Mouse (Mus musculus) C2C12 (cell line): ENCODE results near the gene Ctrb1. TPM values are rescaled to one million over a fixed set of nuclear protein-coding genes. Genes with fewer than 3 reads are reported as not detected.

Source experiments
- H3K27me3 ChIP-seq: one replicate; pipeline ENCODE4 v1.6.1; 2011; ENCODE audit not compliant: control insufficient read depth, insufficient read depth, insufficient read length
- H3K36me3 ChIP-seq: one replicate; pipeline ENCODE4 v1.6.1; 2011; ENCODE audit not compliant: control insufficient read depth, insufficient read depth
- H3K4me3 ChIP-seq: one replicate; pipeline ENCODE4 v1.5.1; 2011; ENCODE audit warnings: mild to moderate bottlenecking, control low read depth; ENCODE audit not compliant: poor library complexity, insufficient read depth, severe bottlenecking
- H3K79me2 ChIP-seq: one replicate; pipeline ENCODE4 v1.6.1; 2011; ENCODE audit not compliant: control insufficient read depth, insufficient read depth
- H3K79me3 ChIP-seq: one replicate; pipeline ENCODE4 v1.6.1; 2011; ENCODE audit warnings: low read depth, control low read depth
- H3ac ChIP-seq: one replicate; pipeline ENCODE3; 2011; ENCODE audit warnings: low read depth; ENCODE audit not compliant: control insufficient read depth, insufficient read length
- CEBPB ChIP-seq: IDR thresholded peaks from one replicate; pipeline ENCODE4 v1.6.1; 2011; ENCODE audit warnings: low read depth, mild to moderate bottlenecking, control low read depth, moderate library complexity
- CTCF ChIP-seq: IDR thresholded peaks from one replicate; pipeline ENCODE4 v1.5.1; 2011; ENCODE audit not compliant: control insufficient read depth, insufficient read depth, insufficient read length
- FOSL1 ChIP-seq: IDR thresholded peaks from one replicate; pipeline ENCODE4 v1.8.0; 2011; ENCODE audit warnings: mild to moderate bottlenecking, low read length; ENCODE audit not compliant: poor library complexity, insufficient read depth, severe bottlenecking
- MAX ChIP-seq: IDR thresholded peaks from one replicate; pipeline ENCODE4 v1.6.1; 2011; ENCODE audit warnings: mild to moderate bottlenecking, control low read depth
- MYOD1 ChIP-seq: IDR thresholded peaks from one replicate; pipeline ENCODE4 v1.6.1; 2011; ENCODE audit warnings: low read depth; ENCODE audit not compliant: control insufficient read depth, insufficient read length
- MYOG ChIP-seq: IDR thresholded peaks from one replicate; pipeline ENCODE4 v1.6.1; 2011; ENCODE audit not compliant: control insufficient read depth, insufficient read length; ENCODE audit errors: extremely low read depth
- USF1 ChIP-seq: IDR thresholded peaks from one replicate; pipeline ENCODE4 v1.6.1; 2011; ENCODE audit warnings: low read depth, mild to moderate bottlenecking, control low read depth, moderate library complexity
- polyA plus RNA-seq: library from polyadenylated mRNA; unstranded; fragments of >200 nt; fragmentation: generic; extraction: Trizol; gene quantifications from one replicate; pipeline ENCODE4 v1.2.1, GENCODE M21; 2012; ENCODE audit warnings: missing spikeins

Gene Ctrb1
- polyA plus RNA-seq, 1 experiment = 1.5 TPM

DNA sequence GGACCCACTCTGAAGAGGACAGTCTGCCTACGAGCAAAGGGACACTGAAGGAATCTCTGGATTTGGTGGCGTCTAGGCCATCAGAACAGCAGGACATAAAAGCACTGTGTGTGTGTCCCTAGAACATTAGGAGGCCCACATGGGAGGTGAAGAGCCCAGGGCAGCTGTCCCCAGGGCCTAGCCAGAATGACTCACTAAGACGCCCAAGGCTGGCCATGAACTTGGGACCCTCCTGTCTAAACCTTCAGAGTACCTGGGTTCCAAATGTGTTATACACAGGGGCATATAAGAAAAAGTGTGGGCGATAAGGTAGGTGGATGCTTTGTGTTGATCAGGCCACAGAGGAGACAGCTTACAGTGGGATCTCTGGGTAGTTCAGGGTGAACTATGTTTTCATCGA lies 9.9 kb upstream of the Ctrb1 start:
- H3K79me2 ChIP-seq = no peaks in the 10 kb centered on the region

GRCm38 (mm10) chr8:111700201-111700600 lies 9.4 kb upstream of the Ctrb1 start:
- Histone ChIP-seq H3K36me3 (no peaks in the 10 kb centered on the region), H3K79me2 (no peaks in the 10 kb centered on the region), H3ac (no peak overlapping the region), H3K27me3 (no peaks in the 10 kb centered on the region), H3K79me3 (no peaks in the 10 kb centered on the region), H3K4me3 (no peak overlapping the region)
- TF ChIP-seq MYOG (no peak), FOSL1 (no peak), MAX (no peak), USF1 (no peak), MYOD1 (no peak), CEBPB (no peak)

More for the DNA sequence above, 9.9 kb upstream of the Ctrb1 start:
- no peak overlapping the region for H3ac ChIP-seq
- H3K36me3 ChIP-seq = no peaks in the 10 kb centered on the region
- TF ChIP-seq MAX (no peak), CEBPB (no peak), CTCF (no peak), MYOD1 (no peak), MYOG (no peak)
- H3K4me3 ChIP-seq = no peak overlapping the region
- no peaks in the 10 kb centered on the region for H3K27me3 ChIP-seq
- H3K79me3 ChIP-seq = no peaks in the 10 kb centered on the region

DNA sequence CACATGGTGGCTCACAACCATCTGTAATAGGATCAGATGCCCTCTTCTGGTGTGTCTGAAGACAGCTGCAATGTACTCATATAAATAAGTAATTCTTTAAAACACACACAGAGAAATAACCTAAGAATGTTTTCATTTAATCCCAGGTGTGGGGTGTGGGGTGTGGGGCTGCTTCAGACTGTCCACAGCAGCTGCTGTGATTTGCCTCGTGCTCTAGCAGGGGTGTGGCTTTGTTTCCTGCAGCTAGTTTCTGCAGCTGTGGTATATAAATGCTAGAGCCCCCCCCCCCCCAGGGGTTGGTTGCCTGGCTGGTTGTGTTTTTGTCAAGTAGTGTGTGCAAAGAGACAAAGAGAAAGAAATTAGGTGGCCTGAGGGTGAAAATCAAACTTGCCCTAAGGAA lies 8.2 kb upstream of the Ctrb1 start:
- Histone ChIP-seq H3K4me3 (no peak overlapping the region), H3K79me2 (no peaks in the 10 kb centered on the region), H3K36me3 (no peaks in the 10 kb centered on the region), H3K27me3 (no peaks in the 10 kb centered on the region), H3K79me3 (no peaks in the 10 kb centered on the region), H3ac (no peak overlapping the region)
- no peak for TF ChIP-seq MYOD1

DNA sequence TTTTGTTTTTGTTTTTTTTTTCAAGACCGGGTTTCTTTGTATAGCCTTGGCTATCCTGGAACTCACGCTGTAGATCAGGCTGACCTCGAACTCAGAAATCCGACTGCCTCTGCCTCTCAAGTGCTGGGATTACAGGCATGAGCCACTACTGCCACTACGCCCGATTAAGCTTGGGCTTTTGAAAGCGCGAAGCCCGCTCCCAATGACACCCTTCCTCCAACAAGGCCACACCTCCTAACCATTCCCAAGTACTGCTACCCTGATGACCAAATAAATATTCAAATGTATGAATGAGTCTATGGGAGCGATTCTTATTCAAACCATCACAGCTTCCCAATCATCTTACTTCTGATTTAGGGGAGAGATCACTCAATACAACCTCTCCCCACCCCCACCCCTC lies 6.8 kb upstream of the Ctrb1 start:
- H3K27me3 ChIP-seq = no peaks in the 10 kb centered on the region
- TF ChIP-seq CEBPB = no peak
- TF ChIP-seq FOSL1 = no peak
- TF ChIP-seq MAX = no peak
- no peak for TF ChIP-seq CTCF
- no peak for TF ChIP-seq MYOD1
- TF ChIP-seq USF1 = no peak
- no peak for TF ChIP-seq MYOG
- no peaks in the 10 kb centered on the region for H3K79me3 ChIP-seq
- H3K79me2 ChIP-seq = no peaks in the 10 kb centered on the region
- no peak overlapping the region for H3ac ChIP-seq
- no peaks in the 10 kb centered on the region for H3K36me3 ChIP-seq
- no peak overlapping the region for H3K4me3 ChIP-seq

DNA sequence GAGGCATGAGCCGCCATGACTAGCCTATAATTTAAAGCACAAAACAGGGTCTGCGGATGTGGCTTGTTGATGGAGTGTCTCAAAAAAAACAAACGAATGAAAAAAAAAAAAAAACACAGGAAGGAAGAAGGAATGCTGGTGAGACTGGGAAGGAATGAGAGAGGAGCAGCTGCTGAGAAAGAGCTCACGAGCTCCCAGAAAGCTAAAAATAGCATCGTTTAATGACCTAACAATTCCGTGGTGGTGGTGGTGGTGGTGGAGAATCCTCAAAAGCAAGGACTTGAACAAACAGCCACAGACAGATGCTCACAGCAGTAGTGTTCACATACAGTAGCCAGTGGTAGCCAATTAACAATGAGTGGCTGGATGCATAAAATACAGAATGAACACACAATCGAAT lies 4.6 kb upstream of the Ctrb1 start:
- no peak for TF ChIP-seq CEBPB
- peak; percentile 61 for TF ChIP-seq MYOD1
- Histone ChIP-seq H3ac (no peak overlapping the region), H3K79me2 (no peaks in the 10 kb centered on the region), H3K4me3 (no peak overlapping the region), H3K36me3 (no peaks in the 10 kb centered on the region), H3K27me3 (no peaks in the 10 kb centered on the region), H3K79me3 (no peaks in the 10 kb centered on the region)

GRCm38 (mm10) chr8:111693261-111693741 lies 2.5 kb upstream of the Ctrb1 start:
- Histone ChIP-seq H3ac (no peak overlapping the region), H3K27me3 (no peaks in the 10 kb centered on the region), H3K4me3 (no peak overlapping the region), H3K36me3 (no peaks in the 10 kb centered on the region), H3K79me3 (no peaks in the 10 kb centered on the region), H3K79me2 (no peaks in the 10 kb centered on the region)
- no peak for TF ChIP-seq MYOD1
- TF ChIP-seq FOSL1 = no peak
- TF ChIP-seq CTCF = no peak
- no peak for TF ChIP-seq MYOG
- TF ChIP-seq MAX = no peak
- TF ChIP-seq CEBPB = no peak
- TF ChIP-seq USF1 = no peak

- Histone ChIP-seq H3K27me3 (no peaks in the 10 kb centered on the region), H3K79me2 (no peaks in the 10 kb centered on the region), H3K79me3 (no peaks in the 10 kb centered on the region), H3K4me3 (no peak overlapping the region), H3K36me3 (no peaks in the 10 kb centered on the region), H3ac (no peak overlapping the region)
- no peak for TF ChIP-seq CEBPB
- TF ChIP-seq MAX = no peak
- TF ChIP-seq MYOG = no peak
- no peak for TF ChIP-seq CTCF
- no peak for TF ChIP-seq MYOD1
- TF ChIP-seq USF1 = no peak
These were observed 3.9 kb downstream of the Ctrb1 start for GRCm38 (mm10) chr8:111686881-111687280.
